Mouse (Mus musculus): ENCODE data around the gene Lrch4.

- TF ChIP-seq CTCF (IDR thresholded peaks at IDR 0.05; ENCODE audit: insufficient read depth, low read length): no peak
- TF ChIP-seq POLR2A (IDR thresholded peaks at IDR 0.05; ENCODE audit: borderline replicate concordance, extremely low read depth, low read depth, low read length): no peak
Measured at GRCm38 (mm10) chr5:137610056-137610455, 18.9 kb upstream of the Lrch4 start.

Measured in lung, adult 2 months (tissue).